Mouse (Mus musculus) lung, postnatal 0 days (tissue): ENCODE measurements around the gene 1700029I15Rik.

Experiments used
- CTCF ChIP-seq: IDR thresholded peaks from 2 replicates; pipeline ENCODE4 v1.5.1; 2016; ENCODE audit warnings: antibody characterized with exemption, mild to moderate bottlenecking
- EP300 ChIP-seq: IDR thresholded peaks from 2 replicates; pipeline ENCODE4 v1.6.1; 2016; ENCODE audit warnings: antibody characterized with exemption, mild to moderate bottlenecking, control low read depth

DNA sequence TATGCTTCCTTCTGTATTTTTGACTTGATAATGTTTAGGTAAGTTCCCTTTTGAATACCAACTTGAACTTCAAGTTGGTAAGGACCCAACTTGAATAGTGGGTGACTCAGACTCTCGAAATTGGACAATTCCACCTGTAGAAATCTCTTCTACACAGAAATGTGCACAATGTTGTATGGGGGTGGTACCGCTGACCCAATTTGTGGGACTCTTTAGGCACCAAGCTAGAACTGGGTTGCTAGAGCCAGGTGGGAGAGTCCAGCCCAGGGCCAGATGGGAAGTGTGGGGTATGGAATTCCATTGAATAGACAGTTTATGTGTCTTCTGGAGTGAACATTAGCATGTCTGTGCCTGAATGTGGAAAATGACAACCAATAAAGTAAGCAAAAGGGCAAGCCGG is 13.2 kb downstream of the 1700029I15Rik start:
- TF ChIP-seq CTCF (no peak), EP300 (no peak)
